Mouse (Mus musculus) myocyte (in vitro differentiated cells): ENCODE results near the gene Mgat3.
A peak's percentile ranks its signal among the peaks of the same experiment; 100 is the strongest.

Experiments used
- CEBPB ChIP-seq: IDR thresholded peaks from 2 replicates; pipeline ENCODE4 v1.6.1; 2011; ENCODE audit warnings: mild to moderate bottlenecking, moderate library complexity; ENCODE audit not compliant: poor library complexity, insufficient read depth, severe bottlenecking
- E2F4 ChIP-seq: IDR thresholded peaks from one replicate; pipeline ENCODE4 v1.6.1; 2011; ENCODE audit warnings: mild to moderate bottlenecking, control low read depth, moderate library complexity; ENCODE audit not compliant: insufficient read depth
- MAX ChIP-seq: IDR thresholded peaks from one replicate; pipeline ENCODE4 v1.6.1; 2011; ENCODE audit warnings: low read depth, mild to moderate bottlenecking, control low read depth
- MYOD1 ChIP-seq, 3 experiments: IDR thresholded peaks; one replicate each; pipeline ENCODE4 v1.6.1; 2011; ENCODE audit warnings: control low read depth in 2 of 3, low read depth in 2 of 3, mild to moderate bottlenecking in 2 of 3, moderate library complexity in 1 of 3; ENCODE audit not compliant: insufficient read length in 2 of 3, control insufficient read depth in 1 of 3
- MYOG ChIP-seq, 3 experiments: IDR thresholded peaks; one replicate each; pipeline ENCODE4 v1.6.1; 2011; ENCODE audit warnings: control low read depth in 2 of 3, low read depth in 2 of 3, mild to moderate bottlenecking in 2 of 3; ENCODE audit not compliant: insufficient read length in 2 of 3, control insufficient read depth in 1 of 3, insufficient read depth in 1 of 3
- POLR2A ChIP-seq: IDR thresholded peaks from one replicate; pipeline ENCODE4 v1.6.1; 2011; ENCODE audit warnings: low read depth, mild to moderate bottlenecking, control low read depth, moderate library complexity; ENCODE audit not compliant: insufficient read length
- POLR2AphosphoS2 ChIP-seq: IDR thresholded peaks from one replicate; pipeline ENCODE4 v1.6.1; 2011; ENCODE audit warnings: low read depth, control low read depth; ENCODE audit not compliant: insufficient read length
- REST ChIP-seq: IDR thresholded peaks from one replicate; pipeline ENCODE4 v1.6.1; 2011; ENCODE audit warnings: mild to moderate bottlenecking, control low read depth, moderate library complexity; ENCODE audit not compliant: insufficient read depth, insufficient read length
- TCF12 ChIP-seq: IDR thresholded peaks from one replicate; pipeline ENCODE4 v1.6.1; 2011; ENCODE audit warnings: mild to moderate bottlenecking, control low read depth; ENCODE audit not compliant: poor library complexity, insufficient read depth, severe bottlenecking
- USF1 ChIP-seq: IDR thresholded peaks from one replicate; pipeline ENCODE4 v1.6.1; 2011; ENCODE audit warnings: low read depth, mild to moderate bottlenecking, control low read depth, moderate library complexity

GRCm38 (mm10) chr15:80132993-80133586, 40.4 kb upstream of the Mgat3 start, which contains the start of gene Tab1:
- TF ChIP-seq MYOD1 (IDR thresholded peaks at IDR 0.05; ENCODE audit: control insufficient read depth in 1 of 3, insufficient read length in 2 of 3, low read depth in 2 of 3) (peak in 1 of 3 experiments; percentile 43), POLR2A (peak; percentile 68), REST (no peak), TCF12 (no peak), POLR2AphosphoS2 (peak; percentile 66), MAX (peak; percentile 5), CEBPB (no peak), USF1 (no peak), E2F4 (peak; percentile 66), MYOG (IDR thresholded peaks at IDR 0.05; ENCODE audit: control insufficient read depth in 1 of 3, insufficient read depth in 1 of 3, insufficient read length in 2 of 3, low read depth in 2 of 3) (peak in 2 of 3 experiments; percentile 50 to 69)
